Mouse (Mus musculus): ENCODE results near the gene Cfap97d1. TPM values are rescaled to one million over a fixed set of nuclear protein-coding genes. Genes with fewer than 3 reads are reported as not detected.
A peak's percentile ranks its signal among the peaks of the same experiment; 100 is the strongest.
"Not testable (repeated sequence)": the region's sequence is repeated elsewhere in the genome, so short reads cannot be mapped to it uniquely, and the experiment has no call there.

Gene Cfap97d1
- total RNA-seq, 1 experiment from 2014 or later: not detected

DNA sequence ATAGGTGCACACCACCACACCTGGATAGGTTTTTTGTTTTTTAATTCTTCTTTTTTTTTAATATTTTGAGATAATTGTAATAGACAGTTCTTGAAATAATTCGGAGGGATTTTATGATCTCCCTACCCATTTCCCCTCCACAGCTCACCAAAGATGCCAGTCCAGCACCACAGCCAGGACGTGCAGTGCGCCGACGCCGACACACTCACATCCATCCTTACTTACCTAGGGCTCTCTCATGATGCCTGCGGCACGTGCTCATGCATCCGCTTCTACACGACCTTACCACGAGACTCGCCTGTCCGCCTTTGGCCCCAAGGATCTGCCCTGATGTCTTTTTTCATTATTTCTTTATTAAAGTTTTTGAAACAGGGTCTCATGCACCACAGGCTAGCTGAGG lies 14.2 kb upstream of the Cfap97d1 start:
- ATAC-seq (replicated peaks in 1 of 2; ENCODE audit: insufficient read depth in 1 of 2, low FRiP score in 2 of 2, low TSS enrichment in 1 of 2, low read depth in 1 of 2, poor library complexity in 2 of 2, severe bottlenecking in 2 of 2): no peak

DNA sequence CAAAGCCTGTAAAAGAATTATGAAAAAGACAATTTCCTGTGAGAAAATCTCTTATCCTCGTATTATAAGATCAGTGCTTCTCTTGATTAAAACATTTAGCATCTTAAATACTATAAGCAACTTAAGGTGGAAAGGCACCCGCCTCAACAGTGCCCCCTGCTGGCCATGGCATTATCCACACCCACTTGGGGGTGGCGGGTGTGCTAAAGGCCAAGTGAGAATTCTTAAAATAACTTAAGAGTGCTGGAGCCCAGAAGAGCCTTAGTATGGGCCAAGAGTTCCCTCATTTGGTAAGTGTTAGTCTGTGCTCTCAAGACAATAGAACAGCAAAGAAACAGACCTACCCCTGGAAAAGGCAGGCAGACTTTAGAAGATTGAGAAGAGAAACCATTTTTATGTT lies 12.7 kb upstream of the Cfap97d1 start:
- no peak for ATAC-seq (replicated peaks in 1 of 2; ENCODE audit: insufficient read depth in 1 of 2, low FRiP score in 2 of 2, low TSS enrichment in 1 of 2, low read depth in 1 of 2, poor library complexity in 2 of 2, severe bottlenecking in 2 of 2)

DNA sequence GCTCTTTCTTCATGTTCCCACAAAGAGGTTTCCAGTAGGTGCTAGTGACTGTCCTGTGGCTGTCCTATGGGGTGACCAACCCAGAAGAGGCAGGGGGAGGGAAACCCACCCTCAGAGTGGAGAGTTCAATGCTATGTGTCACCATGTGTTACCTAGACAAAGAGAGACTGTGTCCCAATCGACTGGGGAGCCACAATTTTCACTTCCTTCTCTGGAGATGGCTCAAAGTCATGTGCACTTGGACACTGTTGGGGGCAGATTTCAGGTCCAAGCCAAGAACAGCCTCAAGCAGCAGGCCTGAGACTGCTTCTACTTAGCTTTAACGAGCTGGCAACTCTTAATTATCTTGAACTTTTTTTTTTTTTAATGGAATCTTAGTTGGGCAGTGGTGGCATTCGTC lies 12.0 kb upstream of the Cfap97d1 start:
- ATAC-seq (replicated peaks in 1 of 2; ENCODE audit: insufficient read depth in 1 of 2, low FRiP score in 2 of 2, low TSS enrichment in 1 of 2, low read depth in 1 of 2, poor library complexity in 2 of 2, severe bottlenecking in 2 of 2): no peak

DNA sequence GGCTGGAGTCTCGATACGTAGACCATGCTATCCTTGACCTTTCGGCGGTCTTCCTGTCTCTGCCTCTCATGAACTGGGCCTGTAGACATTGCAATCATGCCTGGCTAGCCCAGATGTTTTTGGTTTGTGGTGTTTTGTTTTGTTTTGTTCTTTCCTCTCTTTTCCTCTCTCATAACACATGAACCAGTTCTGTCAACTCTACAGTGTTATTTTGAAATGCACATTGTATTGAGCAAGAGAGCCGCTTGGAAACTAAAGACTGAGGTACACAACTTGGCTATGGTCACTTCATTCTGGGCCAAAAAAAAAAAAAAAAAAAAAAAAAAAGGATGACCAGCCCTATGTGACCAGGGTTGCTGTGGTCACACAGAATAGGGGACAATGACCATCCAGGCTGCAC lies 11.4 kb upstream of the Cfap97d1 start:
- no peak for ATAC-seq (replicated peaks in 1 of 2; ENCODE audit: insufficient read depth in 1 of 2, low FRiP score in 2 of 2, low TSS enrichment in 1 of 2, low read depth in 1 of 2, poor library complexity in 2 of 2, severe bottlenecking in 2 of 2)

DNA sequence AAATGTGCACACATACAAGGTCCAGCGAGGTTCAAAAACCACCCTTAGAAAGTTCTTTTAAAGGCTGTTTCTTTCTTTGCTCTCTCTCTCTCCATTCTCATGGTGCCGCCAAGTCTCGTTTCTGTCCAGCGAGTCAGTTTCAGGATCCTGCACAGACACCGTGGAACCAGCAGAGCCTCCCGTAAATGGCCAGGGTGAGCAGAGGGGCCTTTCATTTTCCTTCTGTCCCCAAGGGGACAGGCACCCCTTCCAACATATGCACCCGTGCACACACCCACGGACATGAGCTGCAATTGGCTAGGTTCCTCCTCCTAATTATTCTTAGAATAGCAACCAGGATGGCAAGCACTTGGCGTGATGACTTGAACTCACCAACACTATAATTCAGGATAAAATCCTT lies 10.6 kb upstream of the Cfap97d1 start:
- no peak for ATAC-seq (replicated peaks in 1 of 2; ENCODE audit: insufficient read depth in 1 of 2, low FRiP score in 2 of 2, low TSS enrichment in 1 of 2, low read depth in 1 of 2, poor library complexity in 2 of 2, severe bottlenecking in 2 of 2)

DNA sequence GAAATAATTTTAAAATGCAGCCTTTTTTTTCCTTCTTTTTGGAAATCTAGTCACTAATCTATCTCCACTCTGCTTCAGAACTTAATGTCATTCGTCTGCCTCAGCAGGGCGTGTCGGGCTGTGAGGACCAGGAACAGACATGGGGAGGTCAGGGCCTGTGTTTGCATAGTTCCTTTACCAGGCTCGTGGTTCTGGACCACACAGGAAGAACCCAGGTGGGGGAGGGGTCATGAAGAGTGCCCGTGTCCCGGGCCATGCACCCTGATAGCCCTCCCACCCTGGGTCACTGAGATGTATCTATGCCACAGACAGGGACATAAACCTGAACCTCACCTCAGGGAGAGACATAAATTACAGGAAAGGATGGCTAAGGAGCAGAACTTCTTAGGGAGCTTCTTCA lies 9.9 kb upstream of the Cfap97d1 start:
- ATAC-seq (replicated peaks in 1 of 2; ENCODE audit: insufficient read depth in 1 of 2, low FRiP score in 2 of 2, low TSS enrichment in 1 of 2, low read depth in 1 of 2, poor library complexity in 2 of 2, severe bottlenecking in 2 of 2): no peak

DNA sequence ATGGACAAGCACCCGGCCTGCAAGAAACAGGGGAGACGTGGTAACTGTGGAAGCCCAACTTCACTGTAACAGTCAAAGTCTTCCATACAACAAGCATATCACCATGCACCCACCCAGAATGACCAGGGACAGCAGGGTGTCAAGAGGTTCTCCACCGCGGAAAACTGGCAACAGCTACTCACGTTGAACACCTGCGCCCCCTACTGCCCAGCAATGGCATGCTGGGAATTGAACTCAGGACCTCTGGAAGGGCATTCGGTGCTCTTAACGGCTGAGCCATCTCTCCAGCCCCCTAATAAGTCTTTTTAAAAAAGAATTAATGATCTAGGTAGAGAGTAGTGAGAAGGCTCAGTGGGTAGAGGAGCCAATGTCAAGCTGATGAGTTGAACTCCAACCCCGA lies 9.2 kb upstream of the Cfap97d1 start:
- ATAC-seq (replicated peaks in 1 of 2; ENCODE audit: insufficient read depth in 1 of 2, low FRiP score in 2 of 2, low TSS enrichment in 1 of 2, low read depth in 1 of 2, poor library complexity in 2 of 2, severe bottlenecking in 2 of 2): no peak

DNA sequence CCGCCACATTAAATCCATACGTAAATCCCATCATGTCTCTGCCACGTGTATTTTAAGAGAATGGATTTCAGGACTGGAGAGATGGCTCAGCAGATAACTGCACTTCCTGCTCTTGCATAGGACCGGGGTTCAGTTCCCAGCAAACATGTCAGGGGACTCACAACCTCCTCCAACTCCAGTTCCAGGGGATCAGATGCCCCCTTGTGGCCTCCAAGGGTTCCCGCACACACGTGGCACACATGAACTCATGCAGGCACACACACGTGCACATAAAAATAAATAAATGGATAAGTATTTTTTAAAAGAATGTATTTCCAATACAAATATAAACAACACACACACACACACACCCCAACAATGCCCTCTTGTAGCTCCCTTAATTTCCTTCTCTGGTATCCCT lies 7.1 kb upstream of the Cfap97d1 start:
- no peak for ATAC-seq (replicated peaks in 1 of 2; ENCODE audit: insufficient read depth in 1 of 2, low FRiP score in 2 of 2, low TSS enrichment in 1 of 2, low read depth in 1 of 2, poor library complexity in 2 of 2, severe bottlenecking in 2 of 2)

DNA sequence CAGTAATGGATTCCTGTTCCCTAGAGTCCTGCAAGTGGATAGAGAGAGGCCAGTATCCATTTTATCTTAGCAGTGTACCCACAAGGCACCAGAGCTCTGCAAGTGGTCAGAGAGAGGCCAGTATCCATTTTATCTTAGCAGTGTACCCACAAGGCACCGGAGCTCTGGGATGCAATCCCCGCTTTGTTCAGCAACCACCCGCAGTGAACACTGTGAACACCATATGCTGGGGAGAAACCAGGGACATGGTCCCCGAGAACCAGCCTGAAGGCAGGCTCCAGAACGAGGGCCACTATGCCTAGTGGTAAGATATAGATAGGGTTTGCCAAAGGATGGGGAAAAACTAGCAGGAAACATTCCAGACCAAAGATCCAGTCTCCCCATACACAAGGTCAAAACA lies 4.9 kb upstream of the Cfap97d1 start:
- no peak for ATAC-seq (replicated peaks in 1 of 2; ENCODE audit: insufficient read depth in 1 of 2, low FRiP score in 2 of 2, low TSS enrichment in 1 of 2, low read depth in 1 of 2, poor library complexity in 2 of 2, severe bottlenecking in 2 of 2)

DNA sequence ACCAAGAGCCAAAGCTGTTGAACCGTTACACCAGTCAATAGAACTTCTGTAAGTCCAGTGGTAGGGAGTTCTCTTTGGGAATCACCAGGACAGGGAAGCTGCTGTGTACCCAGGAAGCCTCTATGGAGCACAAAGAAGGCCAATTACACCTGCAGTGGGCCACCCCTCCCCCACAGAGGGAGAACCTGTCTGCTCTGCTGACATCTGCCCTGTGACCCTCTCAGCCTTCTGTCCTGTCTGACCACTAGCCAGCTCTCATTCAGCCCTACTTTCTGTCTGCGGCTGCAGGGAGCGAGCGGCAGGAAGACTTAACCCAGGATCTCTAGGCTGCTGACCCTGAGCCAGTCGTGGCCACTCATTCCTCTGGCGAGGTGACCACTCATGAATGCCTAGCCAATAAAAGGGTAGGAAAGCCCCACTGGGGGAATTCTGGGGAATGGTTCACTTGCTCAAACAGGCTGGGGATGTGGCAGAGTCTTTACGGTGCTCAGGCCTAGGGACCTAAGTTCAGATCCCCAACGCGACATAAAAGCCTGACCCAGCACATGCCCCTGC lies 3.4 kb upstream of the Cfap97d1 start:
- ATAC-seq (replicated peaks in 1 of 2; ENCODE audit: insufficient read depth in 1 of 2, low FRiP score in 2 of 2, low TSS enrichment in 1 of 2, low read depth in 1 of 2, poor library complexity in 2 of 2, severe bottlenecking in 2 of 2): no peak

DNA sequence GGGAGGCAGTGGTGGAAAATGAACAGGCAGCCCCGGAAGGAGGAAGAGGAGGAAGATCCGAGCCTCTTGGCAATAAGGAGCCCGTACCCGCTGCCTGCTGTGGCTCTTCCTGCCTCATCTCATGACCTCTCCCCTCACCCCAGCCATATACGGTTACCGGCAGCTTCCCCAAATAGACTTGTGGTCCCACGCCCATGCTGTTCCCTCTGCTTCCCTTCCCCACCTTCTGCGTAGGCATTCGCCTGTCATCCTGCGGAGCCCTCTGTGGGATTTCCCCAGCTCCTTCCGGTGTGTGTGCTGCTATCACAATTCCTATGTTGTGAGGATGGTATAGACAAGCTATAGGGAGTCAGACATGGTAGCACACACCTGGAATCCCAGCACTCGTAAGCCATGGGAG lies 2.2 kb upstream of the Cfap97d1 start:
- peak; percentile 24 to 37; a peak in 1 of 4 replicates for ATAC-seq (replicated peaks in 1 of 2; ENCODE audit: insufficient read depth in 1 of 2, low FRiP score in 2 of 2, low TSS enrichment in 1 of 2, low read depth in 1 of 2, poor library complexity in 2 of 2, severe bottlenecking in 2 of 2)

DNA sequence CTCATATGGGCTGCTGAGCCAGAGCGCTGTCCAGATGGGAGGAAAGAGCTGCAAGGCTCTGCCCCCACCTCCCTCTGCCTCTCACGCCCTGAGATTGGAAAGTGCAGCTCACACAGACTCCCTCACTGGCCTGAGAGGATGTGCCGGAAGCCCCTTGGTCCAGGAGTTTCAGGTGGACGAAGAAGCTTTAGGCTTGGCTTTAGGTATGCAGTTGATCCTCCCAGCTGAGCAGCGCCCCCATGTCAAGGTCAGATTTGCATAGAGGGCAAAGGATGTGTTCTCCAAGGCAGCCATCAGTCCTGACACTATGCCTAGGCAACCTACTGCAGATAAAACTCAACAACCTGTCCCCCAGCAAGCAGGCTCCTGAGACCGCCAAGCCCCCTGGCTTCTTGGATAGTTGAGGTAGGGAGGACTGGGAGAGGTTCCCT lies 1.1 kb upstream of the Cfap97d1 start:
- ATAC-seq (replicated peaks in 1 of 2; ENCODE audit: insufficient read depth in 1 of 2, low FRiP score in 2 of 2, low TSS enrichment in 1 of 2, low read depth in 1 of 2, poor library complexity in 2 of 2, severe bottlenecking in 2 of 2): no peak

DNA sequence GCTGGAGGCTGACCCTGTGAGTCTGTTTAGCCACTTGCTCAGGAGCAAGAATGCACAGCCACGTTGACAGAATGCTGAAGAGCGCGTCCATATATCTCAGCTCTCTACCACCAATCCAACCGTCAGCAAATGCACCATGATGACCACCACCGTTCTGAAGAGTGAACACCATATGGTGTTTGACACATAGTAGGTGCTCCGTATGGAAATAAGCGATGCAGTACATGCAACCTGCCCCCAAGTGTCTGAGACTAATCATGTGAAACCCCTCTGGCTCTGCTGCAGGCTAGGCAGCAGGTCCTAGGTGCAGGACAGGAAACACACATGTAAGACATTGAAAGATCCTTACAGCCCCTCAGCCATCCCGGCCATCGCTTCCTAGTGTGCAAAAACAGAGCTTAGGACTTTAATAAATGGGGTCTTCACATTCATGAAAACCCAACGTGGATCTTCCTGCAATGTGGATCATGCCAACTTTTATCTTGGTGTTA lies 603 bp upstream of the Cfap97d1 start:
- no peak for ATAC-seq (replicated peaks in 1 of 2; ENCODE audit: insufficient read depth in 1 of 2, low FRiP score in 2 of 2, low TSS enrichment in 1 of 2, low read depth in 1 of 2, poor library complexity in 2 of 2, severe bottlenecking in 2 of 2)

DNA sequence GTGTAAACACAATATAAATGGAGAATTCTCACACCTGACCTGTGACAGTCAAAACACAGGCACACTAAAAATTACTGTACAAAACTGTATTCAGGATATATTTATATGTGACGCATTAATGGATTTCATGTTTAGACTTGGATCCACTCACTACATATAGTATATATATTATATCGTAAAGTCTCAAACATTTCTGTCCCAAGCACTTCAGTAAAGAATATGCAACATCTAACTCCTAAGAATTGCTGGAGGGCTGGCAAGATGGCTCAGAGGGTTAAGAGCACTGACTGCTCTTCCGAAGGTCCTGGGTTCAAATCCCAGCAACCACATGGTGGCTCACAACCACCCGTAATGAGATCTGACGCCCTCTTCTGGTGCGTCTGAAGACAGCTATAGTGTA lies 1.4 kb downstream of the Cfap97d1 start:
- ATAC-seq (replicated peaks in 1 of 2; ENCODE audit: insufficient read depth in 1 of 2, low FRiP score in 2 of 2, low TSS enrichment in 1 of 2, low read depth in 1 of 2, poor library complexity in 2 of 2, severe bottlenecking in 2 of 2): not testable (repeated sequence)

DNA sequence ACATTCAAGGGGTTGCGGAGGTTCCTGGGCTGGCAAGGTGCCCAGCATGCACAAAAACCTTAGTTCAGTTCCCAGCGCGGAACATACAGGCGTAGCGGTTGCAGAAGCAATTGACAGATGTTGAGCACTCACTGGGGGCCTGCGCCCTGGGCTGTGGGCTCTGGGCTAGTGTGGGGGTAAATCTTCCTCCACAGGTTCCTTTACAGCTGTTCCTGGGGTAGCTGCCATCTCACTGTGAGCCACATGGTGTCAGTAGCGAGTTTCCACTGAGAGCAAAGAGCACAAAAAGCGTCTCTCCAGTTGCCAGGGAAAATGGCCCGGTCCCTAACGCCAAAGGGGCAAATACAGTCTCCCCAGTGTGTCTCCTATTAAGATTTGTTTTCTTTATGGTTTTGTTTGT lies 1.9 kb downstream of the Cfap97d1 start:
- ATAC-seq (replicated peaks in 1 of 2; ENCODE audit: insufficient read depth in 1 of 2, low FRiP score in 2 of 2, low TSS enrichment in 1 of 2, low read depth in 1 of 2, poor library complexity in 2 of 2, severe bottlenecking in 2 of 2): peak; percentile 53 to 54

DNA sequence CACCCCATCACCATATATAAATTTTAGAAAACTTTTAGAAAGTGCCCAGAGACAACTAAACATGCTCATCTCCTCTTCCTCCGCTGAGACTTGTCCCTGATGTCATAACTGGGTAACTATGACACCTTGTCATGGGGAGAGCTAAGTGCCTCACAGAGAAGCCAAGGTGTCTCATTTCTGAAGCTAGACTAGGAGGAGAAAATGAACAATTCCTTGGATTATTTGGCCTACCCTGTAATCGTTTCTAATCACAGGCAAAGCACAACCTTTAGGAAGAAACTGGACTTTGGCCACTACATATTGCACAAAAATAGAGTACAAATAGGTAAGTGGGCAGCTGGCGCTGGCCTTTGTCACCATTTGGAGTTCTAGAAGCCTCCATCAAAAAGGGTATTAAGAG lies 2.8 kb downstream of the Cfap97d1 start, which contains the start of gene Dusp3:
TSS of gene Dusp3 (minus strand) at position 101 of the 400 bp plus-strand sequence.
- no peak for ATAC-seq (replicated peaks in 1 of 2; ENCODE audit: insufficient read depth in 1 of 2, low FRiP score in 2 of 2, low TSS enrichment in 1 of 2, low read depth in 1 of 2, poor library complexity in 2 of 2, severe bottlenecking in 2 of 2)

DNA sequence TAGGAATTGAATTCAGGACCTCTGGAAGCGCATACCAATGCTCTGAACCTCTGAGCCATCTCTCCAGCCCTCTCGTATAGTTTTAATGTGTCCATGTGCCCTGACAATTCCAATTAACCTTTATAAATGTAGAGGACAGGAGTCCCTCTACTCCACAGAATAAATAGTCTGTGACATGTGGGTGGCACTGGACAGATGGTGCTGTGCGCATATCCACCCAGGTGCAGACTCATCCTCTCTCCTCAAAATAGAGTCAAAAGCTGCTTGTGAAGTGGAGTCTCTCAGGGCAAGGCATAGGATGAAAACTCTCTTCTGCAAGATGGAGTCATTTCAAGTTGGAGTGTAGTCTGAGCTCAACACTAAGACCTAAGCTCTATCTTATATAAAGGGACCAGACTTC lies 6.2 kb downstream of the Cfap97d1 start:
- ATAC-seq (replicated peaks in 1 of 2; ENCODE audit: insufficient read depth in 1 of 2, low FRiP score in 2 of 2, low TSS enrichment in 1 of 2, low read depth in 1 of 2, poor library complexity in 2 of 2, severe bottlenecking in 2 of 2): no peak

DNA sequence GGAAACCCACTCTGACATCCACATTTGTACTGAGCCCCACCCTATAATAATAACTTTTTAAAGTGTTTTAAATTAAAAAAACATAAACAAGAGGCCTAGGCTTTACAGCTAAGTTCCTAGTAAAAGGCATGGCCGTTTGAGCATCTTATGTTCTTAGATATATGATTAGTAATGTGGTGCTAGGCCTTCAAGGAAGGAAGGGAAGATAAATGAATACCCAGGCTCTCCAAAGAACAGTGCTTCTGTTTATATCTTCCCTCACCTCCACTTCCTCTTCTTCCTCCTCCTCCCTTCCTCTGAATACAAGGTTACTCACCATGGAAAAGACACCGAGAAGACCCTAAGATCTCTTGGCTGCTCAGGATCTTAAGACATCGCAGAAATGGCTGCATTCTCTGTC lies 7.7 kb downstream of the Cfap97d1 start:
- ATAC-seq (replicated peaks in 1 of 2; ENCODE audit: insufficient read depth in 1 of 2, low FRiP score in 2 of 2, low TSS enrichment in 1 of 2, low read depth in 1 of 2, poor library complexity in 2 of 2, severe bottlenecking in 2 of 2): no peak

DNA sequence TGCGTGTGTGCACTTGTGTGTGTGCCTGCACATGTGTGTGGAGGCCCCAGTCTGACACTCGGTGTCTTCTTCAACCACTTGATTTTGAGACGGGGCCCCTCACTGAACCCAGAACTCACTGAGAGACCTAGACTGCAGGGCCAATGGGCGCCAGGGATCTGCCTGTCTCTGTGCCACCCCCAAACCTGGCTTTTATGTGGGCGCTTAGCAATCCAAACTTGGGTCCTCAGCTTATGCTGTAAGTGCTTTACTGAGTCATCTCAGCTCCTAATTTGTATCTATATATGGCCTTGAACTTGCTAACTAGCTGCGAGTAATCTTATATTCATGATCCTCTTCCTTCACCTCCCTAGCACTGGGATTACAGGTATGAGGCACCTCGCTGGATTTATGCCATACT lies 8.3 kb downstream of the Cfap97d1 start:
- ATAC-seq (replicated peaks in 1 of 2; ENCODE audit: insufficient read depth in 1 of 2, low FRiP score in 2 of 2, low TSS enrichment in 1 of 2, low read depth in 1 of 2, poor library complexity in 2 of 2, severe bottlenecking in 2 of 2): no peak

Data from hematopoietic stem cell, adult 5-6 weeks (primary cell).